Mouse (Mus musculus) c-Kit-negative CD71-positive TER-119-positive erythroid progenitor cells, embryonic 14.5 days (primary cell): ENCODE data around the gene Snx1.
A peak's percentile ranks its signal among the peaks of the same experiment; 100 is the strongest.

Source experiments
- DNase-seq: peaks from one replicate; pipeline ENCODE4 v3.0.0-alpha.2; 2013; ENCODE audit warnings: low read depth, low spot score

Snx1 gene

GRCm38 (mm10) chr9:66090593-66091244 is 35.7 kb downstream of the Snx1 start:
- no peak for DNase-seq

- DNase-seq = peak; percentile 60
Measured at GRCm38 (mm10) chr9:66088411-66088810, 38.0 kb downstream of the Snx1 start.

- DNase-seq = no peak
Measured at GRCm38 (mm10) chr9:66087062-66087461, 39.3 kb downstream of the Snx1 start.

DNA sequence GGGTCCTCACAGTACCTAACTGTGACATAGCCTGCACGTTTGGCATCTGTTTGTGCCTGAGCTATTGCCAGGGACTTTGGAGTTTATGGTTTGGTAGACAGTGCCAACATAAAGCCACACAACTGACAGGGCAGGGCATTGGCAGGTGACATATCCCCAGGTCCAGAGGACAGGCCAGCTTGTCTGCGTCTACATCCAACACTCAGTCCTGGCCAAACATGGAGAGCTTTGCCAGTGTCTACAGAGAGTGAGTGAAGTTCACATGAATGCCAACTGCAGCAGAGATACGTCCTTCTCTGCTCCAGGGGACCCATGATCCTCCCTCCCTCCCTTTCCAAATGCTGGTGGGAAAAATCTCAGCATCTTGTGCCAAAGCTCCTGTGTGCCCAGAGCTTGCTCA is 42.2 kb downstream of the Snx1 start:
- no peak for DNase-seq

- DNase-seq = no peak
Measured at GRCm38 (mm10) chr9:66081999-66082398, 44.4 kb downstream of the Snx1 start.

DNA sequence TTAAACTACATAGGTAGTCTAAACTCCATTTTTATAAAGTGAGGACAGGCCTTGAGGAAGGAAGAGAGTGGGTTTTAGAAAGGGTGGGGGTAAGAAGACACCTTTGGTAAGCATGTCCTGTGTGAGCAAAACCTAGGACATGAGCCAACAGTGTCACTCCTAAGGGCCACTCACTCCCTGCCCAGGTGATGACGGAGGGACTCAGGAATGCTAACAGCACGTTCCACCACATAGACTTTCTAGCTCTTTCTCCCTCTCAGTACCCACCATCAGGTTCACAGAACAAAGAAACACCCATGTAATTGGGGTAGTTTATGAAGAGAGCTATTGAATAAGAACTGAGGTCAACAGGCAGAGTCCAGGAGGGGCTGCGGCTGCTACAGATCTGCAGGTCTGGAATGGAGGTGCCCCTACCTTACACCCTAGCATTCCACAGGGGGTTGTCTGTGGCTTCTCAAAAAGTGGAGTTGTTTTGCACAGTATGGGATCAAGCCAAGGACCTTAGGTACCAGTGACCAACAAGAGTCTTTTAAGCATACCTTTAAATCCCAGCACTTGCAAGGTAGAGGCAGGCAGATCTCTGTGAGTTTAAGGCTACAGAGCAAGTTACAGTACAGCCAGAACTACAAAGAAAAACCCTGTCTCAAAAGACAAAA is 45.5 kb downstream of the Snx1 start:
- DNase-seq = no peak

DNA sequence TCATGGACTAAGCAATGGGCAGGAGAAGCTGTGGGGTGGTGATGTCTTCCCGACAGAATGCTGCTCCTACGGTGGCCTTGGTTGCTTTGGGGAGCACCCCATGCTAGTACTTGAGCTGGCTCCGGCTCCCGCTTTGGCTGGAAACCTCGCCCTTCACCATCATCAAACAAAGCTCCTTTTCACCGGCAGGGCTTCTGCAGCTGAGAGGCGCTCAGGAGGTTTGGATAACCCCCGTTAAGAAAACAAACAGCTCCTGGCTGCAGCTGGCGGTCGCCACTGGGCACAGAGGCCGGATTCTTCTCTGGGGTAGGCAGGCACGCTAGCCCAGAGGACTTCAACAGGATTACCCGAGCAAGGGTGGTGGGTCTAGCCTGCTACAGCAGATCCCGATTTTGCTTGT is 47.9 kb downstream of the Snx1 start:
- no peak for DNase-seq

DNA sequence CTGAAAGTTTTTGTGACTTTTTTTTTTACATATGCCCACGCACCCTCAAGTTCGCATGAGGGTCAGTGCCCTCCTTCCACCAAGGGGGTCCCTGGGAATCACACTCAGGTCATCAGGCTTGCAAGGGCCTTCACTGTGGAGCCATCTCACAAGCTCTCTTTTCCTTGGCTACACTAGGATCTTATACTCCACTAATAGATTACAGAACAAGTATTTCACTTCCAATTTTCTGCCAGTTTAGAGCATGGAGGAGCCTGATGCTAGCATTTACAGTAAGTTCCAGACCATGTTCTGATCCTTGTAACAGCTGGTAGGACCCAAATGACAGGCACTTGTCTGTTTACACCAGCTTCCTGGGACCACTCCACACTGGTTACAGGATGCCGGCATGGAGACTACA is 48.3 kb downstream of the Snx1 start:
- no peak for DNase-seq

DNA sequence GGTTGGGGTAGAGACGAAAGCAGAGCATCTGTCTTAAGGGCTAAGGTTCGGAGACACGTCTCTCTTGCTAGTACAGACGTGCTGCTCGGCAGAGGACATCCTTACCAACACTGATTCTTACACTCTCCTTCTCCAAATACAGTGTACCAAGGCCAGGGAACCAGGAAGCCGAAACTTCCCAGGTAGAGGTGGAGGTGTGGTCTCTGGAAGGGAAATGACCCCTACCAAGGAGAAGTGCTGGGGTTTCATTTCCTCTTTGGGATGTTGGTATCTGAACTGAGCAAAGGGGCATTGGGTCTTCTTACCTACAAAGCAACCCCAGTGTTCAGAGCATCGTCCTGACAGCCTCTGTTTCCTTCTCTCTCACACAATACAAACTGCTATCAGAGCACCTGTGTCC is 53.6 kb downstream of the Snx1 start:
- DNase-seq = no peak

GRCm38 (mm10) chr9:66070151-66070550 is 56.2 kb downstream of the Snx1 start:
- DNase-seq = no peak

GRCm38 (mm10) chr9:66069583-66069982 is 56.8 kb downstream of the Snx1 start, which contains the start of gene Snx22:
Gene Snx22, minus strand, starts transcription at chr9:66069719.
- DNase-seq = peak; percentile 97

DNA sequence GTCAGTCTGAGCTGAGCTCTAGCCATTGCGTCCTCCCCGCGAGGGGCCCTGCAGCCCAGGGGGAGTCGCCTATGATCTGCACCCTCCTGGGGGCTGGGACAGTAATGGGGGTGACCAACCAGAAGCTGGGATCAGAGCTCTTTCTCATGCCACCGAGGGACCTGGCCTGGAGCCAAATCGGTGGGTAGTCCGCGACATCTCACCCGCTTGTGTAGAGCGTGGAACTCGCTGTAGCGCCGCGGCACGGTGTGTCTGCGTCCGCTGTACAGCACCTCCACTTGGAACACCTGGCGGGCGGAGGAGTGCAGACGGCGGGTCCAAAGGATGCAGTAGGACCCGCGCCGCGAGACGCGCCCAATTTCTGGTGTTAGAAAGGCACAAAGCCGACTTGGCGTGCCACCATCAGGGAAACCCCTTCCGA is 57.4 kb downstream of the Snx1 start:
- DNase-seq = no peak

- no peak for DNase-seq
Measured at GRCm38 (mm10) chr9:66068056-66068455, 58.3 kb downstream of the Snx1 start.

DNA sequence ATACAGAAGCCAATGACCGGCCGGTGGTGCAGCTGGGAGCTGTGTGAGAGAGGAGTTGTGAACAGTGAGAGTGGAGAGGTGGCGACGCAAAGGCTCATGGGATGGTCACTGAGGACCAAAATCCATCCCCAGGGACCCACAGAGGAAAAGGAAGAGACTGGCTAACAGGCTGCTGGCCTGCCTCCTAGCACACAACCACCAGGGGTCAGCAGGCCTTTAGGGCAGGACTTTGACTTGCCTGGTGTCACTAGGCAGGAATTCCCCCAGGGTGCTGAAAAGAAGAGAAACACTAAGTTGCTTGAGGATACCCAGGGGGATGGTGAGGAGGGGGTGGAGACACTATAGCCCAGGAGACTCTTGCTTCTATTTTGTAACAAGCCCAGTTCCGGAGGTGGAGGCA is 58.8 kb downstream of the Snx1 start:
- no peak for DNase-seq

DNA sequence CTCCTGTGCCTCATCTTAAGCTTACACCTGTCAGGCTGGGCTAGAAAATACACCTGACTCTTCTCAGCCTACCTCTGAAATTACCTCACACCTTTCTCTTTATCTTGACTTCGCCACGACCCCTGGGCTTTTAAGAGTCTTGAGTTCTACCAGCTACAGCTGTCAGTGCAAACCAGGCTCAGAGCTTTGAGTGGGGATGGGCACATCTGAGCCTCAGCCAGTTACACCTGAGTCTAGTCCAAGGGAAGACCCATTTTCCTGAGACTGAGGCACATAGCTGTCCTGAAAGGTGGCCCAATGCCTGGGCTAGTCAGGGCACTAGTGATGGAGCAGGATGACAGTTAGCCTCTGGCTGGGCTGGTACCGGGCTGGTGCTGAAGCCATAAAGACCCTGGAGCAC is 59.6 kb downstream of the Snx1 start:
- no peak for DNase-seq

GRCm38 (mm10) chr9:66064316-66064715 is 62.1 kb downstream of the Snx1 start:
- no peak for DNase-seq

- no peak for DNase-seq
Measured at GRCm38 (mm10) chr9:66063446-66063845, 62.9 kb downstream of the Snx1 start.

DNA sequence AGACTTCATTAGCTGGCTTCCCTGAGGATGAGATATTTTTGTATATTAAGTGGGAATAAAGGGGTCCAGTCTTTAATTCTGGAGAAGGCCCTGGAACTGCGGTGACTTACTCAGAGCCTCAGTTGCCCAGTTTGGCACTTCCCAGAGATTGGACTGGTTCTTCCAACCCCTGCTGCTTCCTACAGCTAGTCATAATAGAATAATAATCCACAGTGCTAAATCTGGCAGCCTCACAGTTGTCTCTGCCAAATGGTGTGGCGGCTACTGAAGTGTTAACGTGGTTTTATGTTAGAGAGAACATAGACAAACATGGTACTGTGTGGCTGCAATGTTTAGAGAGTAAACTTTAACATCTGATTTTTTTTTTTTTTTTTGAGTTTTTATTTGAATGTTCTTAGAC is 64.7 kb downstream of the Snx1 start:
- no peak for DNase-seq

DNA sequence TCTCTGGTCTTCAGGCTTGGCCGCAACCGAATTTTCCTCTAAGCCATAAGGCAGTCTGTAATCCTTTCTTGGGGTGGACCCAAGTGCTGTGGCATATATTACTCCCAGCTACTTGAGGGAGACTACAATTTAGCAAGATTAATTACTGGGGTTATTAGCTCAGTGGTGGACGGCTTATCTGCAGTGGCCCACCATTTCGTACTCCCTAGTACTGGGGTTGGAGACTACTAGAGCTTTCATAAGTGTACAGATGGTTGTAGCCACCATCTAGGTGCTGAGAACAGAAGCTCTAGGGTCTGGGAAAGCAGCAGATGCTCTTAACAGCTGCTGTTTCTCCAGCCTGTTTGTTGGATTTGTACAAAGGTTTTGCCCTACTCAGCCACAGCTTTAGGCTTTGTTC is 65.4 kb downstream of the Snx1 start:
- DNase-seq = no peak

DNA sequence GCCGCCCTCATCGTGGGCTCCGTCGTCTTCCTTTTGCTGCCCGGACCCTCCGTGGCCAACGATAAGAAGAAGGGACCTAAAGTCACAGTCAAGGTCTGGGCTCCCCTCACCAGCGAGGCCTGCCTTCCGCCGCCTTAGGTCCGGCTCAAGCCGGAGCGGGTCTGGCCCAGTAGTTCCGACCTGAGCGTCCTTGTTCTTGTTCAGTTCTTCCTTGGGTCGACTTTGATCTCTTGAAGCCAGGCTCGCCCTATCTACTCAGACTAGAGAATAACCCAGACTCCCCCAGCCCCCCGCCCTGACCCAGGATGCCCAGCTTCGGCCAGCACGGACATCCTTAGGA is 66.1 kb downstream of the Snx1 start:
- no peak for DNase-seq

GRCm38 (mm10) chr9:66059583-66060307 is 66.6 kb downstream of the Snx1 start, which contains the start of gene Ppib:
Gene Ppib, plus strand, starts transcription at chr9:66060222.
- peak; percentile 93 for DNase-seq

DNA sequence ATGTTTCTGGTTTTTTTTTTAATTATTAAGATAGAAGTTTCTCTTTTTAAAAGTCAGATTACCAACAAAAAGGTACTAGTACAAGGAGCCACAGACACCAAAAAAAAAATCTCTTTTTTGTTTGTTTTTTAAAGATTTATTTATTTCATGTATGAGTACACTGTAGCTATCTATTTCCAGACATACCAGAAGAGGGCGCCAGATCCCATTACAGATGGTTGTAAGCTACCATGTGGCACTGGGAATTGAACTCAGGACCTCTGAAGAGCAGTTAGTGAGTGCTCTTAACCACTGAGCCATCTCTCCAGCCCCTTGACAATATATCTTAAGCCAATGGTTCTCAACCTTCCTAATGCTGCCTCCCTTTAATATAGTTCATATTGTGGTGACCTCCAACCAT is 72.8 kb downstream of the Snx1 start:
- no peak for DNase-seq

GRCm38 (mm10) chr9:66052731-66053130 is 73.7 kb downstream of the Snx1 start:
- DNase-seq = no peak
